Mouse (Mus musculus): ENCODE results near the gene Tent5b. TPM values are rescaled to one million over a fixed set of nuclear protein-coding genes. Genes with fewer than 3 reads are reported as not detected.
"Not testable (repeated sequence)": the region's sequence is repeated elsewhere in the genome, so short reads cannot be mapped to it uniquely, and the experiment has no call there.

The Tent5b gene
- total RNA-seq, 1 experiment from 2014 or later, result 0.12 TPM

- ATAC-seq (ENCODE audit: extremely low read depth, insufficient number of reproducible peaks, low FRiP score, poor library complexity, severe bottlenecking), result no peak
Observed at GRCm38 (mm10) chr4:133495711-133496110, 15.8 kb downstream of the Tent5b start.

- ATAC-seq (ENCODE audit: extremely low read depth, insufficient number of reproducible peaks, low FRiP score, poor library complexity, severe bottlenecking), result no peak
Observed at GRCm38 (mm10) chr4:133496738-133497445, 17.0 kb downstream of the Tent5b start.

- ATAC-seq (ENCODE audit: extremely low read depth, insufficient number of reproducible peaks, low FRiP score, poor library complexity, severe bottlenecking), result no peak
Observed at GRCm38 (mm10) chr4:133497461-133498159, 17.7 kb downstream of the Tent5b start.

- no peak for ATAC-seq (ENCODE audit: extremely low read depth, insufficient number of reproducible peaks, low FRiP score, poor library complexity, severe bottlenecking)
Observed at GRCm38 (mm10) chr4:133498160-133498724, 18.3 kb downstream of the Tent5b start, which contains the start of gene Trnp1. Gene Trnp1 (minus strand): TSS chr4:133498550.

- ATAC-seq (ENCODE audit: extremely low read depth, insufficient number of reproducible peaks, low FRiP score, poor library complexity, severe bottlenecking), result no peak; the same call in 1 of the 2 replicates
Observed at GRCm38 (mm10) chr4:133501514-133501913, 21.6 kb downstream of the Tent5b start.

- ATAC-seq (ENCODE audit: extremely low read depth, insufficient number of reproducible peaks, low FRiP score, poor library complexity, severe bottlenecking), result no peak
Observed at GRCm38 (mm10) chr4:133504300-133504699, 24.4 kb downstream of the Tent5b start.

GRCm38 (mm10) chr4:133504755-133505485, 25.0 kb downstream of the Tent5b start:
- ATAC-seq (ENCODE audit: extremely low read depth, insufficient number of reproducible peaks, low FRiP score, poor library complexity, severe bottlenecking), result no peak

- no peak for ATAC-seq (ENCODE audit: extremely low read depth, insufficient number of reproducible peaks, low FRiP score, poor library complexity, severe bottlenecking)
Observed at GRCm38 (mm10) chr4:133506573-133506972, 26.6 kb downstream of the Tent5b start.

- ATAC-seq (ENCODE audit: extremely low read depth, insufficient number of reproducible peaks, low FRiP score, poor library complexity, severe bottlenecking), result no peak
Observed at GRCm38 (mm10) chr4:133508990-133509389, 29.1 kb downstream of the Tent5b start.

- no peak for ATAC-seq (ENCODE audit: extremely low read depth, insufficient number of reproducible peaks, low FRiP score, poor library complexity, severe bottlenecking)
Observed at GRCm38 (mm10) chr4:133511050-133511449, 31.1 kb downstream of the Tent5b start.

GRCm38 (mm10) chr4:133512511-133512910, 32.6 kb downstream of the Tent5b start:
- not testable (repeated sequence) for ATAC-seq (ENCODE audit: extremely low read depth, insufficient number of reproducible peaks, low FRiP score, poor library complexity, severe bottlenecking)

GRCm38 (mm10) chr4:133512972-133513371, 33.0 kb downstream of the Tent5b start:
- ATAC-seq (ENCODE audit: extremely low read depth, insufficient number of reproducible peaks, low FRiP score, poor library complexity, severe bottlenecking), result peak; percentile 69

GRCm38 (mm10) chr4:133518601-133519368, 38.9 kb downstream of the Tent5b start, which contains the start of gene Kdf1:
Gene Kdf1 (plus strand): TSS chr4:133518963.
- no peak for ATAC-seq (ENCODE audit: extremely low read depth, insufficient number of reproducible peaks, low FRiP score, poor library complexity, severe bottlenecking)

- no peak for ATAC-seq (ENCODE audit: extremely low read depth, insufficient number of reproducible peaks, low FRiP score, poor library complexity, severe bottlenecking)
Observed at GRCm38 (mm10) chr4:133519369-133519665, 39.4 kb downstream of the Tent5b start.

- no peak for ATAC-seq (ENCODE audit: extremely low read depth, insufficient number of reproducible peaks, low FRiP score, poor library complexity, severe bottlenecking)
Observed at GRCm38 (mm10) chr4:133521502-133521901, 41.6 kb downstream of the Tent5b start.

GRCm38 (mm10) chr4:133527788-133528187, 47.9 kb downstream of the Tent5b start:
- ATAC-seq (ENCODE audit: extremely low read depth, insufficient number of reproducible peaks, low FRiP score, poor library complexity, severe bottlenecking), result no peak

GRCm38 (mm10) chr4:133532777-133533176, 52.8 kb downstream of the Tent5b start:
- no peak for ATAC-seq (ENCODE audit: extremely low read depth, insufficient number of reproducible peaks, low FRiP score, poor library complexity, severe bottlenecking)

- no peak for ATAC-seq (ENCODE audit: extremely low read depth, insufficient number of reproducible peaks, low FRiP score, poor library complexity, severe bottlenecking)
Observed at GRCm38 (mm10) chr4:133536081-133536480, 56.1 kb downstream of the Tent5b start.

- ATAC-seq (ENCODE audit: extremely low read depth, insufficient number of reproducible peaks, low FRiP score, poor library complexity, severe bottlenecking), result no peak
Observed at GRCm38 (mm10) chr4:133536652-133537051, 56.7 kb downstream of the Tent5b start.

Measured in neutrophil, adult 5-6 weeks (primary cell).